Mouse (Mus musculus) central nervous system, embryonic 11.5 days (tissue): Measurements from ENCODE around the gene Plekhg5. TPM values are rescaled to one million over a fixed set of nuclear protein-coding genes. Genes with fewer than 3 reads are reported as not detected.

Experiments used
- polyA plus RNA-seq: library from polyadenylated mRNA; depleted of rRNA; stranded (reverse); fragments of >200 nt; gene quantifications from 2 replicates; pipeline ENCODE4 v1.2.3, GENCODE M21; 2012; rRNA removed

Plekhg5 gene
- polyA plus RNA-seq: 14.7 and 18.2 TPM in 2 replicates

DNA sequence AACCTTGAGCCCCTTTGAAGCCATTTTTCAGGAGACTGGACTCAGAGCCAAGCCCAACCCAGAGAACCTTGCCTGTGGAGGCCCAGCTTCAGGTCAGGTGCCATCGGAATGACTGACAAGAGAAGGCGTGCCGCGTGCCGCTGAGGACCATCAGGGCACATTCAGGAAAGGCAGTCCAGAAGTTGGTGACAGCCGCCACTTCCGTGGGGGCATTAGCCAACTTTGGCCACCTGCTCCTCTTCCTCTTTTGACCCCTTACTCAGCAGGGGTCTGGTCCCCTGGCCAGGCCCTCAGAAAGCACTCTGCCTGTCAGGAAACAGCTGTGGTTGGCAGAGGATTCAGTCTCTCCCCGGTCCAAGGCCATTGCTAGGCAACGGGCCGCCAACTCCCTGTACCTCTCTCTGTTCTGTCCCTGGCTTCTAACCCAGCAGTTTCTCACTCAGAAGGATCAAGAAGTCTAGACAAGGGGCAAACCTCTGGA is at the start of gene Plekhg5:
Gene Plekhg5 (plus strand): TSS at position 378 of the 481 bp plus-strand sequence.

DNA sequence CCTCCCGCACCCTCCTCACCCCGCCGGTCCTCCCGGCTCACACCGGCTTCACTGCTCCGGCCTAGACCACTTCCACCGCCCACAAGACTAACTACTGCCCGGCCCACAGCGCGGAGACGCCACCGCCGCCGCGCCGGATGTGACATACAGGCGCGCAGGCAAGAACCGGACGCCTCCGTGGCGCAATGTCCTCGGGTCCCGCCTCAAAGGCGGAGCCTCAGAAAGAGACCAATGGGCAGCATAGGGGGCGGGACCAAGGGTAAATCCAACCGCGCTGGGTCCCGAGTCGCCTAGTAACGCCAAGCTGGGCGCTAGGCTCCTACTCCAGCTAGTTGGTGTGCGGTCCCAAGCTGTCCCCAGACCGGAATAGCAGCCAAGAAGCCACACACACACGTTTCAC is 44.8 kb upstream of the Plekhg5 start, which contains the start of gene Zbtb48:
Gene Zbtb48 (minus strand): TSS at position 148 of the 400 bp plus-strand sequence.

GRCm38 (mm10) chr4:152038225-152038984 is 33.9 kb upstream of the Plekhg5 start, which contains the start of gene Tas1r1:
Tas1r1 (minus strand) TSS chr4:152038568.

DNA sequence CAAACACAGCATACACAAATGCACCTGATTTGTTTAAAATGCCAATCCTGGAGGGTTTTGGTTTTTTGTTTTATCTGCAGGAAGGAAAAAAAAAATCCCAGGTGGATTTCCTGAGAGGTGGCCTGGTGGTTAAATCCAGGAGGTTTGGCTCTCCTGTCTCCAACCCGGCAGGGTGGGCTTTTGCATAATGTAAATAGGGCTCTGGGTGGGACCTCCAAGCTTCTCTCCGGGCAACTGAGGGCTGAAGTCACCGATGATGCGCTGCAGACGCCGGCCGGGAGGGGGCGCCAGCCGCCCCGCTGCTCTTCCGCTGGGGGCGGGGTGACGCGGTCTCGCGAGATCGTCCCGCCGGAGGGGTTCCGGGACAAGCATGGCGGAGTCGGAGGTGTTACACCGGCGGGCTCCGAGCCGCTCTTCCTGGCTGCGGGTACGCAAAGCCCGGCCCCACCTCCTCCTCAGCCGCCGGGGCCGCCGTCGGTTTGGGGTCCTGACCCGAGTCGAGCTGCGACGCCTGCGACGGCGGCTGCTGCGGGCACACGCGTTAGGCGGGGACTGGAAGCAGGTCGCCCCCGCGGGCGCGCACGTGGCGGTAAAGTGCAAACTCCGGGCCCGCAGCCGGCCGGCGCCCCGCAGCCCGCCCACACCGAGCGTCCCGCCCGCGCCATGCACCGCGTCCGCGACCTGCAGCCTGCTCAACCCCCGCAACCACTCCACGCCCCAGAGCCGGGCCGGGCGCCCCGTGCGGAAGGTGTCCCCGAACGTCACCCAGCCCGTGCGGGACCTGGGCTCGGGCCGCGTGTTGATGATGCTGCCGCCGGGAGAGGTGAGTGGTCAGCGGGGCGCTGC is 33.1 kb upstream of the Plekhg5 start, which contains the start of gene Nol9:
Gene Nol9 (plus strand): TSS at position 337 of the 846 bp plus-strand sequence.

DNA sequence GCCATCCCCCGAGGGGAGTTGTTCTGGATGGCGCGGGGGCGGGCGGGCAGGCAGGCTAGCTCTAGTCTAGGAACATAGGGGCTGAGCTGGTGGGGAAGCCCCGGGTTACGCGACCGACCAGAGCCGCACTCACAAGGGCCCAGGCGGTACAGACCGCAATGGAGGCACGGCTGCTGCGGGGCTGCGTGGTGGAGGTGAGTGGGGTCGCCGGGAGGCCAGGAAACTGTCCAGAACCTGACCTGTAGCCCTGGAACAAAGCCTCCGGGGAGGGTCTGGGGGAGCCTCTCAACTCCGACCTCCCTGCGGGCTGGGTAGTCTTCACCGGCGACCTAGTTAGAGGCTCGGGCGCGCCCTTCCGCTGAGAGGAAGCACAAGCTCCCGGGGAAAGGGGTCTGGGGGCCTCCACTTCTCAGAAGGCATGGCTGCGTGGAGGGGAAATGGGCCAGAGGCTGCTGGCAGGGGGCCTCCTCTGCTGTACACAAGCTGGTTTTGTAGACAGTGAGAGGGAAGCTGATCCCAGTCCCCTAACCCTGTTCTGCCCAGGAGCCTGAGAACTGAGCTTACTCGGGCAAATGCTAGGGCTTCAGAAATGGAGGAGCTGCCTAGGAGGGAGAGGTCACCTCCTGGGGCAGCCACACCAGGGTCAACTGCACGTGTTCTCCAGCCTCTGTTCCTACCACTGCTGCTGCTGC is 43.8 kb downstream of the Plekhg5 start, which contains the start of gene Tnfrsf25:
Gene Tnfrsf25 (plus strand): TSS at position 14 of the 692 bp plus-strand sequence.

DNA sequence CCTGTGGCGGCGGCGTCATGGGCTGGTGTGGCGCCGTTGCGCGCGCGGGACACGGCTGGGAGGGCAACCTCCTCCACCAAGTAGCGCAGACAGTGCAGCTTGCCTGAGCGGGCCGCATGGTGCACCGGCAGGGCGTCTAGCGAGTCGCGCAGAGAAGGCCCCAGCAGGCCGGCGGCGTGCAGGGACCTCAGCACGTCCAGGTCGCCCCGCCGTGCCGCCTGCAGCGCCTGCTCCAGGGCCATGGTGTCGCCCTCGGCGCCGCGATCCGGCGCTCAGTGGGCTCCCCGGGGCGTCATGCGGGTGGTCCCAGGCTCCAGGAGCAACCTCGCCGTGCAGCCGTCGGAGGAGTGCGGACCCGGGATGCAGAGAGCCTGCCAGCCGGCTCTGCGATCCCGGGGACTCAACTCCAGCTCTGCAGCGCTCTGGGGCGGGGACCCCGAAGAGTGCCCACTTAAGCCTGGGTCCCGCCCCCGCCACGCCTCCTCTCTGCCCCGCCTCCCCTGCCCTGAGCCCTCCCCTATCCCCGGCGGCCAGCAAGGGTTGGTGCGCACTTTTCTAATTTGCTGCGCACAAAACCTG is 79.8 kb downstream of the Plekhg5 start, which contains the start of gene Espn:
Gene Espn (minus strand): TSS at position 406 of the 579 bp plus-strand sequence.

GRCm38 (mm10) chr4:152158585-152159284 is 86.4 kb downstream of the Plekhg5 start, which contains the start of gene Hes2:
Hes2 (plus strand) TSS chr4:152158867.

Other genes starting within 250 kb of the Plekhg5 start
- 43.4 and 44.4 TPM in 2 replicates for gene Camta1, start 210.6 kb upstream of the Plekhg5 start, polyA plus RNA-seq
- 80.5 and 103 TPM in 2 replicates for gene Dnajc11, start 138.8 kb upstream of the Plekhg5 start, polyA plus RNA-seq
- gene Thap3, start 83.5 kb upstream of the Plekhg5 start, polyA plus RNA-seq: 38.6 and 39.6 TPM in 2 replicates
- gene Phf13, start 76.2 kb upstream of the Plekhg5 start, polyA plus RNA-seq: 18.4 and 23.2 TPM in 2 replicates
- 5.9 and 7.6 TPM in 2 replicates for gene Klhl21, start 63.7 kb upstream of the Plekhg5 start, polyA plus RNA-seq
- gene Zbtb48, start 44.8 kb upstream of the Plekhg5 start, polyA plus RNA-seq: 35.6 and 43.3 TPM in 2 replicates
- 0.05 and 0.17 TPM in 2 replicates for gene Tas1r1, start 33.9 kb upstream of the Plekhg5 start, polyA plus RNA-seq
- 24.9 and 28.4 TPM in 2 replicates for gene Nol9, start 33.2 kb upstream of the Plekhg5 start, polyA plus RNA-seq
- gene Tnfrsf25, start 43.4 kb downstream of the Plekhg5 start, polyA plus RNA-seq: 2.2 and 3.1 TPM in 2 replicates
- 1.8 and 2.6 TPM in 2 replicates for gene Espn, start 79.9 kb downstream of the Plekhg5 start, polyA plus RNA-seq
- gene Hes2, start 86.4 kb downstream of the Plekhg5 start, polyA plus RNA-seq: 0.97 and 1.2 TPM in 2 replicates
- gene Acot7, start 105.6 kb downstream of the Plekhg5 start, polyA plus RNA-seq: 56.4 and 73.6 TPM in 2 replicates
- 17.2 and 17.6 TPM in 2 replicates for gene Gpr153, start 201.7 kb downstream of the Plekhg5 start, polyA plus RNA-seq
- 2.3 and 4.1 TPM in 2 replicates for gene Hes3, start 219.2 kb downstream of the Plekhg5 start, polyA plus RNA-seq
- 16.5 and 21.5 TPM in 2 replicates for gene Icmt, start 224.7 kb downstream of the Plekhg5 start, polyA plus RNA-seq
- 7.8 and 10.3 TPM in 2 replicates for gene Rnf207, start 246.5 kb downstream of the Plekhg5 start, polyA plus RNA-seq